Mouse (Mus musculus): ENCODE measurements around the gene Gm20547.
A peak's percentile ranks its signal among the peaks of the same experiment; 100 is the strongest.
"Not testable (repeated sequence)": the region's sequence is repeated elsewhere in the genome, so short reads cannot be mapped to it uniquely, and the experiment has no call there.

Gm20547 gene

DNA sequence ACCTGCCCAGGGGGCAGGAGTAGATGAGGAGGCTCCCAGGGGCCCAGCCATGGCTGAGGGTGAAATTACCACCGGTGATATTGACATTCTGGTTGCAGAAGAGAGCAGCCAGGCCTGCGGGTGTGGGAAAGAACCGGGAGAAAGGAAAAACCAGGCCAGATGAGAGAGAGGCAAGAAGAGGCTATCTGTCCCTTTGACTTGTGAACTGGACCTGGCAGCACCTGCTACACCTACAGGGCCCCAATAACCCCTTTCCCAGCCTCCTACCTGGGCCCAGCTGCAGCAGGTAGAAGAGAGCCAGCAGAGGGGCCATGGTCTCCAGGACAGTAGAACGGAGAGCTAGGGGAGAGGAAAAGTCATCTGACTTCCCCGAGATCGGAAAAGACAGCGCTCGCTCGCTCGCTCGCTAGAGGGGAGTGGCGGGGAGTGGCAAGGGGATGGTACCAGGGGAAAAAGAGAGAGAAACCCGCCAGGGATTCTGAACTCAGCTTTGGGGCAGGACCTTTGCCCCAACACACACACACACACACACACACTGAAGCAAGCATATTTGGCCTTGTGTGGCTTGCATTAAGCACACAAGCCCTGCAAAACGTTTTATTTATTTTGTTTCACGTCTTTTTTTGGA is at the start of gene Gm20547:
Gene Gm20547, minus strand, starts transcription at position 360 of the 628 bp plus-strand sequence.
- DNase-seq (ENCODE audit: low spot score): peak; percentile 41

DNA sequence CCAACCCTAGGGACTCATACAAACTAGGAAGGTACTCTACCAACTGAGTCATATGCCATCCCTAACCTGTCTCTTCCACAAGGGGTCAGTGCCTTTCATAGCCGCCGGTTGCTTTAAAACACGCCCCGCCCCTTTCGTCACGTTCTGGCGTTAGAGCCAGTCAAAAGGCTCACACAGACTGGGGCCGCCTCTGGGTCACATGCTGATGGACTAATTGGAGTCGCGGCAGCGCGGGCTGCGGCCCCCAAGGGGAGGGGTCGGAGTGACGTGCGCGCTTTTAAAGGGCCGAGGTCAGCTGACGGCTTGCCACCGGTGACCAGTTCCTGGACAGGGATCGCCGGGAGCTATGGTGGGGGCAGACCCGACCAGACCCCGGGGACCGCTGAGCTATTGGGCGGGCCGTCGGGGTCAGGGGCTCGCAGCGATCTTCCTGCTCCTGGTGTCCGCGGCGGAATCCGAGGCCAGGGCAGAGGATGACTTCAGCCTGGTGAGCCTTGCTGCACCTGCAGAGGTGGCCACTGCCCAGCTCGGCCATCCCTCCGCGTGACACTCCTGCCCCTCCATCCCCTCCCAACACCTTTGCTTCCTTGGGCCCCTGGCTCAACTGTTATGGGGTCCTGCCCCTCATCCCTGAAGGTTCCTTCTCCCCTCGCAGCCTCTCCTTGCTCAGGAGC is 49.4 kb upstream of the Gm20547 start, which contains the start of gene Neu1:
Gene Neu1, plus strand, starts transcription at position 193 of the 674 bp plus-strand sequence.
- DNase-seq (ENCODE audit: low spot score): peak; percentile 99

DNA sequence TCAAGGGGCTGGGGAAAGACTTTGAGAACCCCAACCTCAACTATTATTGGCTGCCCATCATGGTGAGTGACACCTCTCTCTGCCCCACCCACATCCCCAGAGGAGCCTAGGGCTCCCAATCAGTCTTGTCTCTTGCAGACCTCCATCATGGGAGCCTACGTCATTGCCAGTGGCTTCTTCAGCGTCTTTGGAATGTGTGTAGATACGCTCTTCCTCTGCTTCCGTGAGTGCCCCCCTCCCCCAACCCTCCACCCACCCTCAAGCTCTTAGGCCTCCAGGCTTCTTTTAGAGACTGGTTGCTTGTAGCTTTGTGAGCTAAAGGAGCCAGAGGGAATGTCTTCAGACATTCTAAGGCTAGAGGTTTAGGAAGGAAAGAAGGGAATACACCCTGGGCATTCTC is 47.0 kb upstream of the Gm20547 start:
- DNase-seq (ENCODE audit: low spot score): no peak

DNA sequence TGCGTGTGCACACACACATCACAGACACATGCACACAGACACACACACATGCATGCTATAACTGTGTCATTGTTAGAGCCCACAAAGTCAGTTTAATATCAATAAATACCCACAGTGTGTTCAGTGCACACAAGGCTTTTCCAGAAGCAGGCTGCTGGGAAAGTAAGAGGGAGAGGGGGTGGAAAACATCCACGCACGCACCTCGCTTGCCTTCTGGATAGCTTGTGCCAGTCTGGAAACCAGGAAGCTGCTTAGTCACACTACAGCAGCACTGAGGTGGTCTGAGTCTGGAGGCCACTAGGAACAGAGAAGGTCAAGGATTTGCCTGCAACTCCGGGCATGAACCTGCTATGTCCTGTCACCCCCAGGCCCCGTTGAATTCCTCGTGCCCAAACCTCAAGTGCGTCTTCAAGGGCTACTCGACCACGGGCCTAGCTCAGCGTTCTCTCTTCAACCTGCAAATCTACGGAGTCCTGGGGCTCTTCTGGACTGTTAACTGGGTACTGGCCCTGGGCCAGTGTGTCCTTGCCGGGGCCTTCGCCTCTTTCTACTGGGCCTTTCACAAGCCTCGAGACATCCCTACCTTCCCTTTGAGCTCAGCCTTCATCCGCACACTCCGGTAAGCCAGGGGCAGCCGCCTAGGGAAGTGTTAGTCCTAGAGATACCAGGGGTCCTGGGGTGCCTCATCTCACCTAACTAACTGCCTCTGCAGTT is 45.6 kb upstream of the Gm20547 start:
- DNase-seq (ENCODE audit: low spot score): no peak

DNA sequence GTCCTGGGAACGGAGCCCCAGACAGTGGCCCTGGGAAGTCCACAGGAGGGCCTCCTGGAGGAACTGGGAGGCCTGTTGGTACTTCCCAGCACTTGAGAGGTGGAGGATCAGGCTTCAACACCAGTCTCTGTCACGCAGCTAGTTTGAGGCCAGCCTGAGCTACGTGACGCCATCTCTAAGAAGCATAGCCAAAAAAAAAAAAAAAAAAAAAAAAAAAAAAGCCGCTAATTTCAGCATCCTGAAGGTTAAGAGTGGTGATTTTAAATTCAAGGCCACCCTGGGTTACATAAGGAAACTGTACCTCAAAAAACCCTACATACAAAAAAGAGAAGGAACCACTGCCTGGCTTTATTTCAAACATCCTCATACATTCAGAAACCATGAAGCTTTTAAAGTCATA is 42.4 kb upstream of the Gm20547 start:
- DNase-seq (ENCODE audit: low spot score): no peak

DNA sequence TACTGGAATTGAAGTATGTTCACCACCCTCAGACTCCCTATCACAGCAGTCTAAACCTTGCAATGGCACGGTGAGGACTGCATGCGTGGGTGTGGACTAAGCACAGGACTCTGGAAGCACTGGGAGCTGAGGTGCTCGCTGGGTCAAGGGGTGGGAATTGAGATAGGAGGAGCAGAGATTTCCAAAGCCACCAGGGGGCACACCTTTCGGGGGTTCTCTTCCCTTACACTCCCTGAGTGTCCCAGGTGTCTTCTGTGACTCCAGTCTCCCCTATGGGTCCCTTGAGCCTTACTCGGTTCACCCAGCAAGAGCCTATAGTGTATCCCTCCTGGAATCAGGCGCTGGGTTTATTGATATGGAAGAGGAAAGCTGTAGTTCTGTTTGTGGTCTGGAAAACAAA is 41.1 kb upstream of the Gm20547 start:
- peak; percentile 26 for DNase-seq (ENCODE audit: low spot score)

DNA sequence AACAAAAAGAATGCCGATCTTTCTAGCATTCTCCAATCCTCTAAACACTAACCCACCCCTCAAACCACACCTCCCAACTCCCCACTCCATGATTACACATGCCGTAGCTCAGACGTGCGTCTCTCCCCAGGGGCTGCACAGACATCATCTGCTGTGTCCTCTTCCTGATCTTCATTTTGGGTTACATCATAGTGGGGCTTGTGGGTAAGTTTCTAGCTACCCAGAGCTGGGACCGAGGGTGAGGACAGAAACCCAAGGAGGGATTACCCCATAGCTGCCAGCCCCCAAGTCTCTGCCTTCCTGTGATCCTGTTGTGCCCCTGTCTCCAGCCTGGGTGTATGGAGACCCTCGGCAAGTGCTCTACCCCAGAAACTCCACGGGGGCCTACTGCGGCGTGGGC is 35.3 kb upstream of the Gm20547 start:
- no peak for DNase-seq (ENCODE audit: low spot score)

DNA sequence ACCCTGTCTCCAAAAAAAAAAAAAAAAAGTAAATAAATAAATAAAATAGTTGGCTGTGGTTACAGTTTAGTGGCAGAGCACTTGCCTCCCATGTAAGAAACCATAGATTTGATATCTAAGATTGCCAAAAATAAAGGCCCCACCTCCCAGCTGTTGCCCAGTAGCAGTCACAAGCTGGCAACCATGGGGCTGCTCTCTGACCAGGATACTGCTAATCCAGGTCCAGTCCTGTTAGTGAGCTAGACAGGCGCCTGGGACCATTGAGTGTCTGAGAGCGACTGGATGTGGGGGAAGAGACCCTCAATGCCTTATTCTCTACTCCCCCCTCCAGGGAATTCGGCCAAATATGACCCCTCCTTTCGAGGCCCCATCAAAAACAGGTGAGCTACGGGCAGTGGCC is 34.5 kb upstream of the Gm20547 start:
- no peak for DNase-seq (ENCODE audit: low spot score)

DNA sequence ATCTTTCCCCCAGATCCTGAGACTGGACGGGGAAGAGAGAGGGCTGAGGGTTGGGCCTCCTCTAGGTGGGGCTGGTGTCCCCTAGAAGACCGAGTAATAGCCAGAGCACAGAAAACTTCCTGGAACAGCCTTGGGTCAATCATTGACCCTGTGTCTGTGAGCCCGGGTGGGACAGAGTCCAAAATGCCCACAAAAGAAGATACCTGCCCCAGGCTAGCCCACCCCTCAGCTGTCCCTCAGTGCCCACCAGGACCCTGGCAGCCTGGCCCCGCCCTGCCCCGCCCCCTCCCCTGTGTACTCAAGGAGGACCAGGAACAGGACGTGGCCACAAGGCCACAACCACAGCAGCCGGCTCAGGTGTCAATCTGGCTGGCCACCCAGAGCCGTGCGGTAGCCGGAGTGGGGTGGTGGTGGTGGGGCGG is 33.6 kb upstream of the Gm20547 start:
- peak; percentile 51 for DNase-seq (ENCODE audit: low spot score)

DNA sequence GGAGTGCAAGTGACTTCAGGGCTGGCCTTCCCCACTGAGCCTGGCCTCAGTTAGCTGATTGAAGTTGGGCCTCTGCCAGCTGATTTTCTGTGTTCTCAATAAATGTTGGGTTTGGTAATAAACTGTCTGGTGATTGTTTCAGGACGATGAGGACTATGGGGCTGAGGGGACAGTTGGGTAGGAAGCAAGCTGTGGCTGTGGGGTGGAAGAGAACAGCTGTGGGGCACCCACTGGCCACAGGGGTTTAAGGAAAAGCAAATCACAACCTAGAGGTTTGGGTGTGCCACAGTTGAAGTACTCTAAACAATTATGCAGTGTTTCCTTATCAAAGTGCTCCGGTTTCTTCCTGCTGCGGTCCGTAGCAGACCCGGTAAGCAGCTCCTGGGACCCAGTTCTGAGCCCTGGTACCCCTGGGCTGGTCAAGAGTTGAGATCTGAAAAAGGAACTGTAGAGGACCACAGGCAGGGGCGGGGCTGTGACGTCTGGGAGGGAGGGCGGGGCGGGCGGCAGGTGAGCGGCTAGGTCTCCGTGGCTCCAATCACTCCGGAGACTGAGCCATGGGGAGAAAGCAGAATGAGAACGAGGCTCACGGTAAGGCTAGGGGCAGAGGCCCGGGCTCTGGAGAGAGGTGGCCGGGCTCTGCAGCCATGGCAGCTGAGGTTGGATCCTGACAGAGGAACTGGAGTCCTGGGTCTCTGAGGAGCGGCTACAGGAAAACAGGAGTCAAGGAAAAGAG is 32.3 kb upstream of the Gm20547 start, which contains the start of gene Slc44a4:
Gene Slc44a4, plus strand, starts transcription at position 537 of the 736 bp plus-strand sequence.
- no peak for DNase-seq (ENCODE audit: low spot score)

DNA sequence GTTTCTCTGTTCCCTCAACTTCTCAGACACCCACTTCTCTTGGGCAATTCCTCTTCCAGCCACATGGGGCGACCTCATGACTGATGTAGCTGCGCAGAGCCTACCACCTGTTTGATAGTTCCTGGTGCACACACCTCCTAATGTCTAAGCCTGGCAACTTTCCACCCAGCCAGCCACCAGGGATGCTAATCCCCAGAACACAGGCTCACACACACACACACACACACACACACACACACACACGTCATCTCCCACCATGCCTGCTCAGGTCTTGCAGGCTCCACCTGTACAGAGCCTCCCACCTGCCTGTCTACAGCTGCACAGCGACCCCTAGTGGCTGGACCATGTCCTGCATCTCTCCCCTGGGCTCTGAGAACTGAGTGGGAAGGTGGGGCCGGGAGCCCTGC is 30.1 kb upstream of the Gm20547 start:
- DNase-seq (ENCODE audit: low spot score): peak; percentile 81

DNA sequence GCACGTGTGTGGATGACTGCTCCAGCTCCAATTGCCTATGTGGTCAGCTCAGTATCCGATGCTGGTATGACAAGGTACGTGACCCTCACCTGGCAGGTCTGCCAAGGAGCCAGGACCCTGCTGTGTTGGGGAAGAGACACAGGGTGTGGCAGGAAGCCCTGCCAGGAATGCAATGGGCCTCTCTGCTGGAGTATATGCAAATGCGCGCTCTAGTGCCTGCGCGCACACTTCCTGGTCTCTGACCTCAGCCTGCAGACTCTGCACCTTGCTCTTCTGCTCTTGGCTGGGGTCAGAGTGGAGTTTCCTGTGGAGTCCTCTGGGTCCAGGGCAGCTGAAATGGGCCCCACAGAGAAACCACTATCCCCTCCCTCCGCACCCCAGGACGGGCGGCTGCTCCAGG is 29.1 kb upstream of the Gm20547 start:
- DNase-seq (ENCODE audit: low spot score): no peak

DNA sequence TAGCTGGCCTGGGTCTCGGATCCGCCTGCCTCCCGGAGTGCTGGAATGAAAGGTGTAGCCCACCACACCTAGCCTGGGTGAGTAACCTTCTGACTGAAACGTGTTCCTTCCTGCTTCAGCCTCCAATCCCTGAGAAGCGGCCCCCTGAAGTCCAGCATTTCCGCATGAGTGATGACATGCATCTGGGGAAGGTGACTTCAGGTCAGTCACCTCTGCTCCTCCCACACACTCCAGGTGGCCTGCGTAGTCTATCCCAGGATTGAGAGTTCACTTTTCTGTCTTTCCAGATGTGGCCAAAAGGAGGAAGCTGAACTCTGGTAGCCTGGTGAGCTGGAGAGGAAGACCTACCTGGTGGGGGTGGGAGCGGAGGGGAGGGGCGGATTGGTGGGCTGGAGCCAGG is 21.1 kb upstream of the Gm20547 start:
- DNase-seq (ENCODE audit: low spot score): no peak

DNA sequence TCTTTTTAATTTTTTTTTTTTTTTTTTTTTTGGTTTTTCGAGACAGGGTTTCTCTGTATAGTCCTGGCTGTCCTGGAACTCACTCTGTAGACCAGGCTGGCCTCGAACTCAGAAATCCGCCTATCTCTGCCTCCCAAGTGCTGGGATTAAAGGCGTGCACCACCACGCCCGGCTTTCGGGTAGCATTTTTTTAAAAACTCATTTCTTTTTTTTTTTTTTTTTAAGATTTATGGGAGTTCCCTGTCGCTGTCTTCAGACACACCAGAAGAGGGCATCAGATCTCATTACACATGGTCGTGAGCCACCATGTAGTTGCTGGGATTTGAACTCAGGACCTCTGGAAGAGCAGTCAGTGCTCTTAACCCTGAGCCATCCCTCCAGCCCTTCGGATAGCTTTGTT is 20.1 kb upstream of the Gm20547 start:
- DNase-seq (ENCODE audit: low spot score): not testable (repeated sequence)

DNA sequence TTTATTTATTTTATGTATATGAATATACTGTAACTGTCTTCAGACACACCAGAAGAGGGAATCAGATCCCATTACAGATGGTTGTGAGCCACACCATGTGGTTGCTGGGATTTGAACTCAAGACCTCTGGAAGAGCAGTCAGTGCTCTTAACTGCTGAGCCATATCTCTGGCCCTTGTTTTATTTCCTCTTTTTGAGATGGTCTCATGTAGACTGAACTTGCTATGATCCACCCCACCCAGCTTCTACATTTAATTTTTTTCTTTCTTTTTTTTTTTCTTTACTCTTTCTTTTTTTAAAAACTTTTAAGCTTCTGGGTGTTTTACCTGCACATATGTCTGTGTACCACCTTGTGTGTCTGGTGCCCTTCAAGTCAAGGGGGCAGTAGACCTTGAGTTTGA is 19.0 kb upstream of the Gm20547 start:
- not testable (repeated sequence) for DNase-seq (ENCODE audit: low spot score)

DNA sequence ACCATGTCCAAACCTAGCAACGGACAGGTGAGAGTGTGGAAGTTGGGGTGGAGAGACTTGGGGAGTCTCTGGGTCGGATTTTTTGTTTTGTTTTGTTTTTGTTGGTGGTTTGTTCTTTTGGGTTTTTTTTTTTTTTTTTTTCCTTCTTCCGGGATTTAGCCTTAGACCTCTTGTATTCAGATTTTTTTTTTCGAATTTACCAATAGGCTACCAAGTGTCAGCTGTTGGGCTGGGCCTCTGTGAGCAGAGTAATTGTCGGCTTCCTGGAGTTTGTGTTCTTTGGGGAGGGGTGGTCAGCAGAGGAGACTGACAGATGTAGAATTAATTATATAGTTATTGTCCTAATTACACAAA is 18.0 kb upstream of the Gm20547 start:
- DNase-seq (ENCODE audit: low spot score): peak; percentile 56

DNA sequence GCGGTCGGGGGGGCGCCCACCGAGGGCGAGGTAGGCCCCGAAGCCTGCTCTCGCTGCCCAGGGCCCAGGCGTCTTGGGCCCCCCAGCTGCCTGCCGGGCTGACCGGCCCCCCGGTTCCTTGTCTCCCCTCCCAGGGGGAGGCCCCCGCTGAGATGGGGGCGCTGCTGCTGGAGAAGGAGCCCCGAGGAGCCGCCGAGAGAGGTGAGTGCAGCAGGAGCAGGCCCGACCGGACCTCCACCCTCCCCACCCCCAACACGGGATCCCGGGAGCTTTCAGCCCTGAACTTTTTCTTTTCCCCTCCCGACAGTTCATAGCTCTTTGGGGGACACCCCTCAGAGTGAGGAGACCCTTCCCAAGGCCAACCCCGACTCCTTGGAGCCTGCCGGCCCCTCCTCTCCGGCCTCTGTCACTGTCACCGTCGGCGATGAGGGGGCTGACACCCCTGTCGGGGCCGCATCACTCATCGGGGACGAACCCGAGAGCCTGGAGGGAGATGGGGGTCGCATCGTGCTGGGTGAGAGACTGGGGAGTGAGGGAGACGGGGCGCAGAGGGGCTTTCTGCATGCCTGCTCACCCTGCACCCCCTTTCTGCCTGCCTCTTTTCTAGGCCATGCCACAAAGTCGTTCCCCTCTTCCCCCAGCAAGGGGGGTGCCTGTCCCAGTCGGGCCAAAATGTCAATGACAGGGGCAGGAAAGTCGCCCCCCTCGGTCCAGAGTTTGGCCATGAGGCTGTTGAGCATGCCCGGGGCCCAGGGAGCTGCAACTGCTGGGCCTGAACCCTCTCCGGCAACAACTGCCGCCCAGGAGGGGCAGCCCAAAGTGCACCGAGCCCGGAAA is 17.4 kb upstream of the Gm20547 start:
- peak; percentile 30 for DNase-seq (ENCODE audit: low spot score)

DNA sequence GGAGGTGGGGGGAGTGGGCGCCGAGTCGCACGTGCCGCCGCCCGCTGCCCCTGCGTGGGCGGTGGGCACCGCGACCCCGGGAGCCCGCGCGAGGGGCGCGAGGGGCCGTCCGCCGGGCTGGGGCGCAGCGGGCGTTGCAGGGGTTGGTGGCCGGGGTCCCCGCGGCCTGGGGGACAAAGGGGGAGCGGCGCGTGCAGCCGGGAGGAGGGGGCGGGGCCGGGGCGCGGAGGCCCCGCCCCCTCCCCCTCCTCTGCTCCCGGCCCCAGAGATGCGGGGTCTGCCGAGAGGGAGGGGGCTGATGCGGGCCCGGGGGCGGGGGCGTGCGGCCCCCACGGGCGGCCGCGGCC is 16.8 kb upstream of the Gm20547 start:
- no peak for DNase-seq (ENCODE audit: low spot score)

DNA sequence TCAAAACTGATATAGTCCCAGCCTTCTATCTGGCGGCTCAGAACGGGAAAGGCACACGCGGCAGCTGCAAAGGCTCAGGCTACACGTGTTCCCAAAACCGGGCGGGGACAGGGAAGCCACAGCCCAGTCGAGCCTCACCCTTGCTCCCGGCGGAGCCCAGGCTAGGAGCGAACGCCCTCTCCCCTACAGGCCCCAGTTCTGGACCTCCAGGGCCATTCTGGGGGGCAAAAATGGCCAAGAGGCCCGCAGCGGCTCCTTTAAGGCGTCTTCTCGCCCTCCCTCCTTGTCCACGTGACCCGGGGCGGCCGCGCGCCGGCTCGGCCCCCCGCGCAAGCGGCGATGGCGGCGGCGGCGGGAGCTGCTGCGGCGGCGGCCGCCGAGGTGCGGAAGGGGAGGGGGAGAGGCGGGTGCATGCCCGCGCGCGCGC is 16.3 kb upstream of the Gm20547 start, which contains the start of the genes C2 and Ehmt2:
Gene C2, minus strand, starts transcription at position 106 of the 427 bp plus-strand sequence.
Gene Ehmt2, plus strand, starts transcription at position 310 of the 427 bp plus-strand sequence.
- DNase-seq (ENCODE audit: low spot score): peak; percentile 75

DNA sequence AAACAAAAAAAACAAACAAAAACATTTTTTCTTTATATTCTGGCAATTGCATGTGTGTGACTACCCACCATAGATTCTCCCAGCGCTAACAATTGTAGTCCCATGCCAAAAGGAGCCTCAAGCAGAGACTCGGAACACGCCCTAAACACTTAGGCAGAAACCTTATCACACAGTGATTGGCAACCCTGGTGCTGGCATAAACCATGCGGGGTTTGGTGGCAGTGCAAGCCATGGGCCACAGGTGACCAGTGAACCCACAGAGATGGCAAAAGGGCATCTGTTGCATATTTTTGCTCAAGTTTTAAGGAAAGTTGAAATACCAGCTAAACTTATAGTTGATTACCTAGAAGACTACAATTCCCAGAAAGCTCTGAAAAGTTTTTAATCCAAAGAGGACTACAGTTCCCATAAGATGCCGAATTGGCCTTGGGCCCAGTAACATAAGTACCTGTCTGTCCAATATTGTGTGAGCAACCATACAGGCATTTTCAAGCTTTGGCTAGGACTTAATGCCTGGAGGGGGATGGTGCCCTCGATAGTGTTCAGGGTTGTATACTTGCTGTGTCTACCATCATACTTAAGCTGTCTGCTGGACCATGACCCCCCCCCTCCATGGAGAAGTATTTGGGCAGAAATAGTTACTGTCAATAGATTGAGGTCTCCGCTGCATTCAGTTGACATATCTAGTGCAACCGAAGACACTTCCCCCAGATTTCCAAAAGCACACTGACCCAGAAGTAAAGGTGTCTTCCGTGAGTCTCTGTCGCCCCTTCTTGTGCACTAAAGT is 15.7 kb upstream of the Gm20547 start:
- DNase-seq (ENCODE audit: low spot score): peak; percentile 65

DNA sequence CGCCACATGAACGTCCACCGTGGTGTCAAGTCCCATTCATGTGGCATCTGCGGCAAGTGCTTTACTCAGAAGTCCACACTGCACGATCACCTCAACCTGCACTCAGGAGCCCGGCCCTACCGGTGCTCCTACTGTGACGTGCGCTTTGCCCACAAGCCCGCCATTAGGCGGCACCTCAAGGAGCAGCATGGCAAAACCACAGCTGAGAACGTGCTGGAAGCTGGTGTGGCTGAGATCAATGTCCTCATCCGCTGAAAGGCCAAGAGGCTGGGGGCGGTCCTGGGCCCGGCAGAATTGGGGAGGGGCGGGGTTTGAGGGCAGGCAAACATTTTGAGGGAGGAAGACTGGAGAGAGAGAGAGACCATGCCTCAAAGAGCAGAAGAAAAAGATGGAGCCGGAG is 14.5 kb upstream of the Gm20547 start:
- DNase-seq (ENCODE audit: low spot score): no peak
